Mouse (Mus musculus): ENCODE measurements around the gene Nav1. TPM values are rescaled to one million over a fixed set of nuclear protein-coding genes. Genes with fewer than 3 reads are reported as not detected.

Gene Nav1
- total and polyA plus RNA-seq, 2 experiments = 0.83 to 1.8 TPM

DNA sequence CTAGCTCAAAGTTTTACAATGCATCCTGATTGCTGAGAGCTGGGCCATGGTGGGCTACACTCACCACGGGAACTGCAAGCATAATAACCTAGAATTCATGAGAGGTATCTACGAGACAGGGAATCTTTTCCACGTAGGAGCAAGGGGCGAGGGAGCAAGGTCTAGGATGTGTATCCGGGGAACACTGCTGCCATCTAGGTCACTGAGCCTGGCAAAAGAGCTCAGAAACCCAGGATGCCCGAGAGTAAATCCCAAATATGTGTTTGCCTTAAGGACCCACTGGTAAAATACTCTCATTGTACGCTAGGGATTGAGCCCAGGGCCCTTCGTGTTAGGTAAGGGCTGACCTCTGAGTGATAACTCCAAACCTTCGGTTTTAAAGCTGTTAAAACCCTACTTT is 104.3 kb downstream of the Nav1 start:
- DNase-seq (ENCODE audit: extremely low read depth, low read depth, low spot score) = no peak
- no peak overlapping the region for H3K9ac ChIP-seq (ENCODE audit: low read depth, low read length)
- no peak overlapping the region for H3K27ac ChIP-seq (replicated peaks; ENCODE audit: insufficient read depth, low read depth, low read length)
- no peak overlapping the region for H3K4me3 ChIP-seq (ENCODE audit: insufficient read depth, low read depth, low read length)
- H3K36me3 ChIP-seq (ENCODE audit: control insufficient read depth, insufficient read depth, low read length) = no peaks in the 10 kb centered on the region
- TF ChIP-seq CTCF (IDR thresholded peaks at IDR 0.05; ENCODE audit: low read depth, low read length) (no peak), POLR2A (IDR thresholded peaks at IDR 0.05; ENCODE audit: extremely low read depth, insufficient read depth, low read length) (no peak)
- WGBS = 85% methylated on average over 9 of the region's 9 CpGs
- no peaks in the 10 kb centered on the region for H3K27me3 ChIP-seq (ENCODE audit: control insufficient read depth, insufficient read depth, low read length)
- H3K4me1 ChIP-seq (ENCODE audit: control insufficient read depth, insufficient read depth, low read length) = no peaks in the 10 kb centered on the region
- no peaks in the 10 kb centered on the region for H3K79me2 ChIP-seq (ENCODE audit: control insufficient read depth, insufficient read depth, low read length)

DNA sequence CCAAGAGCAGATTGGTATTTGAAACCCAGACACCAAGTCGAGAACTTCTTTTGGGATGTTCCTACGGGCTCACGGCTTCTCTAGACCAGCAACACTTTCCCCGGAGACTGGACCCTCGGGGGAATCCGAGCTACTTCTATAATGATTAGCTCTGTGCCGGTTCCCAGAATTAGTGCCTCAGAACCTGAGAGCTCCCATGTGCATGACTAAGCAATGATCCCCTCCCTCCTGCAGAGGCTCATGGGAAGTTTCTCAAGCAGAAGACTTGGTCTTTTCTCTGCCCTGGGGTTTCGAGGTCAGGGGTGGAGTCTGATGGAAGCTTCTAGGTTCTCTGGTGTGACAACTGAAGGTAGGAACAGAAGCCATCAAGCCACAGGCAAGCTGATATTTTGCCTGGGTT is 105.0 kb downstream of the Nav1 start:
- no peak for TF ChIP-seq POLR2A (IDR thresholded peaks at IDR 0.05; ENCODE audit: extremely low read depth, insufficient read depth, low read length)
- no peak for TF ChIP-seq CTCF (IDR thresholded peaks at IDR 0.05; ENCODE audit: low read depth, low read length)
- no peak for DNase-seq (ENCODE audit: extremely low read depth, low read depth, low spot score)
- Histone ChIP-seq H3K4me3 (ENCODE audit: insufficient read depth, low read depth, low read length) (no peak overlapping the region), H3K27ac (replicated peaks; ENCODE audit: insufficient read depth, low read depth, low read length) (no peak overlapping the region), H3K27me3 (ENCODE audit: control insufficient read depth, insufficient read depth, low read length) (no peaks in the 10 kb centered on the region), H3K4me1 (ENCODE audit: control insufficient read depth, insufficient read depth, low read length) (no peaks in the 10 kb centered on the region), H3K79me2 (ENCODE audit: control insufficient read depth, insufficient read depth, low read length) (no peaks in the 10 kb centered on the region), H3K36me3 (ENCODE audit: control insufficient read depth, insufficient read depth, low read length) (no peaks in the 10 kb centered on the region), H3K9ac (ENCODE audit: low read depth, low read length) (no peak overlapping the region)
- 76% methylated on average over 8 of the region's 8 CpGs for WGBS

- no peak for TF ChIP-seq CTCF (IDR thresholded peaks at IDR 0.05; ENCODE audit: low read depth, low read length)
- no peak for TF ChIP-seq POLR2A (IDR thresholded peaks at IDR 0.05; ENCODE audit: extremely low read depth, insufficient read depth, low read length)
- no peaks in the 10 kb centered on the region for H3K36me3 ChIP-seq (ENCODE audit: control insufficient read depth, insufficient read depth, low read length)
- no peaks in the 10 kb centered on the region for H3K4me1 ChIP-seq (ENCODE audit: control insufficient read depth, insufficient read depth, low read length)
- whole genome bisulfite sequencing = 77% methylated on average over 20 of the region's 20 CpGs
- no peak overlapping the region for H3K4me3 ChIP-seq (ENCODE audit: insufficient read depth, low read depth, low read length)
- no peak overlapping the region for H3K27ac ChIP-seq (replicated peaks; ENCODE audit: insufficient read depth, low read depth, low read length)
- no peak overlapping the region for H3K9ac ChIP-seq (ENCODE audit: low read depth, low read length)
- DNase-seq (ENCODE audit: extremely low read depth, low read depth, low spot score) = no peak
- H3K79me2 ChIP-seq (ENCODE audit: control insufficient read depth, insufficient read depth, low read length) = no peaks in the 10 kb centered on the region
- H3K27me3 ChIP-seq (ENCODE audit: control insufficient read depth, insufficient read depth, low read length) = no peaks in the 10 kb centered on the region
Observed at GRCm38 (mm10) chr1:135498455-135499358, 108.4 kb downstream of the Nav1 start.

DNA sequence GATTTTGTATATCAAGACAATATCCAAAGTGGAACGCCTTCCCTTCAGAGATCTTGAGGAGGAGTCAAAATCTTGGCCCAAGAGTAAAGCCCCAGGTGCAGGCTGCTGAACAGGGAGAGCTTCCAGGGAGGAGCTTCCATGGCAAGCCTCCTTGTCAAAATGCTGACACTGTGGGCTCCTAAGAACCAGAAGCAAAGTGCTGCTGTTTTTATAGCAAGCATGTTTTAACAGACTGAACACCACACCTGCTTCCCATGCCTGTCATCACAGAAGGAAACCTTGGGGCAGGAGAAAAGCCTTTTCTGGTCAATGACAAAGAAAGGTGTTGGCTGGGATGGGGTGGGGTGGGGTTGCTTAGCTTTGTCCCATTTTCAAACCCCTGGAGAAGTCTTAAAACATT is 112.0 kb downstream of the Nav1 start:
- Histone ChIP-seq H3K27me3 (ENCODE audit: control insufficient read depth, insufficient read depth, low read length) (no peaks in the 10 kb centered on the region), H3K4me1 (ENCODE audit: control insufficient read depth, insufficient read depth, low read length) (no peaks in the 10 kb centered on the region), H3K4me3 (ENCODE audit: insufficient read depth, low read depth, low read length) (no peak overlapping the region), H3K79me2 (ENCODE audit: control insufficient read depth, insufficient read depth, low read length) (no peaks in the 10 kb centered on the region), H3K27ac (replicated peaks; ENCODE audit: insufficient read depth, low read depth, low read length) (no peak overlapping the region), H3K36me3 (ENCODE audit: control insufficient read depth, insufficient read depth, low read length) (no peaks in the 10 kb centered on the region), H3K9ac (ENCODE audit: low read depth, low read length) (no peak overlapping the region)
- 88% methylated on average over 1 of the region's 1 CpGs for WGBS
- DNase-seq (ENCODE audit: extremely low read depth, low read depth, low spot score) = no peak
- TF ChIP-seq CTCF (IDR thresholded peaks at IDR 0.05; ENCODE audit: low read depth, low read length) (no peak), POLR2A (IDR thresholded peaks at IDR 0.05; ENCODE audit: extremely low read depth, insufficient read depth, low read length) (no peak)

- no peak for TF ChIP-seq POLR2A (IDR thresholded peaks at IDR 0.05; ENCODE audit: extremely low read depth, insufficient read depth, low read length)
- no peak for TF ChIP-seq CTCF (IDR thresholded peaks at IDR 0.05; ENCODE audit: low read depth, low read length)
- WGBS = 83% methylated on average over 6 of the region's 6 CpGs
- no peak overlapping the region for H3K9ac ChIP-seq (ENCODE audit: low read depth, low read length)
- no peak overlapping the region for H3K4me3 ChIP-seq (ENCODE audit: insufficient read depth, low read depth, low read length)
- no peaks in the 10 kb centered on the region for H3K27me3 ChIP-seq (ENCODE audit: control insufficient read depth, insufficient read depth, low read length)
- no peaks in the 10 kb centered on the region for H3K79me2 ChIP-seq (ENCODE audit: control insufficient read depth, insufficient read depth, low read length)
- no peaks in the 10 kb centered on the region for H3K36me3 ChIP-seq (ENCODE audit: control insufficient read depth, insufficient read depth, low read length)
- H3K27ac ChIP-seq (replicated peaks; ENCODE audit: insufficient read depth, low read depth, low read length) = no peak overlapping the region
- H3K4me1 ChIP-seq (ENCODE audit: control insufficient read depth, insufficient read depth, low read length) = no peaks in the 10 kb centered on the region
- DNase-seq (ENCODE audit: extremely low read depth, low read depth, low spot score) = no peak
Observed at GRCm38 (mm10) chr1:135493862-135494261, 113.2 kb downstream of the Nav1 start.

- no peak for DNase-seq (ENCODE audit: extremely low read depth, low read depth, low spot score)
- 90% methylated on average over 10 of the region's 10 CpGs for WGBS
- Histone ChIP-seq H3K79me2 (ENCODE audit: control insufficient read depth, insufficient read depth, low read length) (no peaks in the 10 kb centered on the region), H3K4me3 (ENCODE audit: insufficient read depth, low read depth, low read length) (no peak overlapping the region), H3K36me3 (ENCODE audit: control insufficient read depth, insufficient read depth, low read length) (no peaks in the 10 kb centered on the region), H3K9ac (ENCODE audit: low read depth, low read length) (no peak overlapping the region), H3K27me3 (ENCODE audit: control insufficient read depth, insufficient read depth, low read length) (no peaks in the 10 kb centered on the region), H3K27ac (replicated peaks; ENCODE audit: insufficient read depth, low read depth, low read length) (no peak overlapping the region), H3K4me1 (ENCODE audit: control insufficient read depth, insufficient read depth, low read length) (no peaks in the 10 kb centered on the region)
- TF ChIP-seq CTCF (IDR thresholded peaks at IDR 0.05; ENCODE audit: low read depth, low read length) (no peak), POLR2A (IDR thresholded peaks at IDR 0.05; ENCODE audit: extremely low read depth, insufficient read depth, low read length) (no peak)
Observed at GRCm38 (mm10) chr1:135492406-135492805, 114.7 kb downstream of the Nav1 start.

Data from liver, adult 2 months (tissue).